Mouse (Mus musculus): ENCODE measurements around the gene Lypd6b. TPM values are rescaled to one million over a fixed set of nuclear protein-coding genes. Genes with fewer than 3 reads are reported as not detected.

Gene Lypd6b
- polyA plus RNA-seq, 1 experiment from 2014 or later: 2.0 TPM

DNA sequence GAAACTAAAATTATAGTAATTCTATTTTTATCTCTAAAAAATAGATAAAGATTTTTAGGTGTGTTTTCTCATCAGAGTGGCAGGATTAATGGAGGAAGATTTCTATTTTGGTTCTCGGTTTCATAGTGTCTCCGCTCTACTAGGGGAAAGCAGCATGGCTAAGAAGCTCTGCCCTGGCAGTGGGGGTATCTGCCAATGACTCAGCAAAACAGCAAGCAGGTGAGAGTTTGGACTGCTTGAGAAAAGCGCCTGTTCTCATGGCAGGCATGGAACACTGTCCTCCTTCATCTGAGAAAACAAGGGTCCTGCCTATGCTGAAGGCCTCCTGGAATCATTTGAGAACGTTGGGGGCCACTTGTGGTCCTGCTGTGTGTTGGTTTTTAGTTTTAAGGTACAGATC, 12.3 kb upstream of the Lypd6b start:
- H3K36me3 ChIP-seq: no peaks in the 10 kb centered on the region
- no peak for DNase-seq (ENCODE audit: low spot score)
- H3K27me3 ChIP-seq (ENCODE audit: insufficient read depth, poor library complexity, severe bottlenecking): no peaks in the 10 kb centered on the region
- 84% methylated on average over 4 of the region's 4 CpGs for WGBS
- H3K27ac ChIP-seq: no peak overlapping the region
- H3K4me3 ChIP-seq: no peak overlapping the region
- peaks cover 14% of the 10 kb centered on the region; the same call in 1 of the 2 replicates for H3K4me1 ChIP-seq
- H3K9me3 ChIP-seq: no peaks in the 10 kb centered on the region

DNA sequence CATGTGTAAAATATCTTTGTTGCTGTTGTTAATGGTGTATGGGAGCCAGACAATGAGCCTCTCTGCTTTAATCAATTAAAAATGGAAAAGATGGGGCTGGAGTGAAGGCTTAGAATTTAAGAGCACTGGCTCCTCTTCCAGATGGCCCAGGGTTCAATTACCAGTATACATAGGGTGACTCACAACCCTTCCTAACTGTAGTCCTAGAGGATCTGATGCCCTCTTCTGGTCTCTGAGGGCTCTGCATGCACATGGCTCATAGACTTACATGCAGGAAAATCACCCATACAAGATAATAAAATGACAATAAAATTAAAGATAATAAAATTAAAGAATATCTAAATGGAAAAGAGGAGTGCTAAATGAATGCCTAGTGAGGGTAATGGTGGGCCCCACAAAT, 11.8 kb upstream of the Lypd6b start:
- H3K27ac ChIP-seq: no peak overlapping the region
- H3K4me3 ChIP-seq: no peak overlapping the region
- no peaks in the 10 kb centered on the region for H3K36me3 ChIP-seq
- no peak for DNase-seq (ENCODE audit: low spot score)
- no peaks in the 10 kb centered on the region for H3K9me3 ChIP-seq
- no peaks in the 10 kb centered on the region for H3K27me3 ChIP-seq (ENCODE audit: insufficient read depth, poor library complexity, severe bottlenecking)
- peaks cover 9% of the 10 kb centered on the region; the same call in 1 of the 2 replicates for H3K4me1 ChIP-seq

DNA sequence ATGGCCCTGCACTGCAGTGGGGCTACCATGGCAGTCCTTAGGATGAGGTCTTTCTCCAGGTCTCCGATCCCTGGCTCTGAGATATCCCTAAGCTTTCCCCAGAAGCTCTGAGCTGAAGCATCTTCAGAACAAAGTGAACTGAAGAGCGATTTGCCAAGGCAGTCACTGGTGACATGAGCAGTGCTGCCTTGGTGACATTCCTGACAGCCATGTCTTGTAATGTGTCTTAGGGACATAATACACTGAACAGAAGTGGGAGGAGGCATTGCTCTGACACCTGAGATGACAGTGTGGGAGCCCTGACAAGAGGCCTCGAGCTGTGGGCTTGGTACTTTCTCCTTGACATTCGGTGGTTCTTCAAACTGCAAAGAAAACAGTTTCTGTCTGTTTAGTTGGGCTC, 11.1 kb upstream of the Lypd6b start:
- WGBS: 70% methylated on average over 4 of the region's 4 CpGs
- no peaks in the 10 kb centered on the region for H3K27me3 ChIP-seq (ENCODE audit: insufficient read depth, poor library complexity, severe bottlenecking)
- DNase-seq (ENCODE audit: low spot score): no peak
- no peaks in the 10 kb centered on the region for H3K9me3 ChIP-seq
- no peaks in the 10 kb centered on the region for H3K36me3 ChIP-seq
- no peak overlapping the region for H3K4me3 ChIP-seq
- H3K27ac ChIP-seq: no peak overlapping the region
- peaks cover 9% of the 10 kb centered on the region; the same call in 1 of the 2 replicates for H3K4me1 ChIP-seq

DNA sequence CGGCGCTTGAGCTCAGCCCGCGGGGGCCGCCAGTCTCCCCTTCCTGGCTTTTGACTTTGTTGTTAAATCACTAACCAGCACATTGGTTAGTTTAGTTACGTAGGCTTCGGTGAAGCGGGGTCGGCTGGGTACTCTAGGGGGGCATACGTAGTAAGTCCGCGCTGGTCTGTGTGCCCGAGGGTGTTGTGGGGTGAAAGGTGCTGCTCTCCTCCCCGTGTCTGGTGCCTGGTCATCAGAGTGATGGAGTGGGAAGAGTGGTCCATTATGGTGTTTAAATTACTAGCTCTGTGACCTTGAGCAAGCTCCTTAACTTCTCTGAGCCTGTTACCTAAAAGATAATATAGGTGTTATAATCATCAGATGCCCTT, 547 bp downstream of the Lypd6b start:
- H3K9me3 ChIP-seq: no peaks in the 10 kb centered on the region
- DNase-seq (ENCODE audit: low spot score): no peak
- H3K36me3 ChIP-seq: no peaks in the 10 kb centered on the region
- under 1% methylated on average over 14 of the region's 14 CpGs for WGBS
- peaks cover 56% of the 10 kb centered on the region for H3K27me3 ChIP-seq (ENCODE audit: insufficient read depth, poor library complexity, severe bottlenecking)
- H3K4me1 ChIP-seq: peaks cover 19% of the 10 kb centered on the region
- H3K27ac ChIP-seq: peak overlapping the region; percentile 83
- H3K4me3 ChIP-seq: peak overlapping the region; percentile 73

DNA sequence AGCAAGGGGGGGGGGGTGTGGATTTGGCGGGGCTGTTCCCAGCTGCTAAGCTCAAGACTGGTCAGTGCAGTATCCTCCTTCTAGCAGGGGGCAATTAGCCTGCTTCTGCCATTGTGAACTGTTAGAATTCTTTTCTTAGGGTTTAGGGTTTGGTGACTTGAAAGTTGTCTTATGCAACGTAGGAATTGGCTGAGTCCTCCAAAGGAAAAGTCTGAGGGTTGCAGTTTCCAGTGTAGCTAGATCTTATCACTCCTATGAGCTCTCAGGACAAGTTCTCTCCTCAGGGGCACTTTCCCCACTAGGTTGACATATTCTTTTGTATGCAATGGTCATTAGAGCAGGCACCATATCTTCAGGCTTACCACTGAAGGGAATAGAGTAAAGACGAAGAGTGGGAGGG, 1.2 kb downstream of the Lypd6b start:
- Histone ChIP-seq H3K4me3 (peak overlapping the region; percentile 73), H3K9me3 (no peaks in the 10 kb centered on the region), H3K36me3 (no peaks in the 10 kb centered on the region), H3K27me3 (ENCODE audit: insufficient read depth, poor library complexity, severe bottlenecking) (peaks cover 56% of the 10 kb centered on the region), H3K4me1 (peaks cover 19% of the 10 kb centered on the region), H3K27ac (no peak overlapping the region)
- no peak for DNase-seq (ENCODE audit: low spot score)
- WGBS: 13% methylated on average over 3 of the region's 3 CpGs

DNA sequence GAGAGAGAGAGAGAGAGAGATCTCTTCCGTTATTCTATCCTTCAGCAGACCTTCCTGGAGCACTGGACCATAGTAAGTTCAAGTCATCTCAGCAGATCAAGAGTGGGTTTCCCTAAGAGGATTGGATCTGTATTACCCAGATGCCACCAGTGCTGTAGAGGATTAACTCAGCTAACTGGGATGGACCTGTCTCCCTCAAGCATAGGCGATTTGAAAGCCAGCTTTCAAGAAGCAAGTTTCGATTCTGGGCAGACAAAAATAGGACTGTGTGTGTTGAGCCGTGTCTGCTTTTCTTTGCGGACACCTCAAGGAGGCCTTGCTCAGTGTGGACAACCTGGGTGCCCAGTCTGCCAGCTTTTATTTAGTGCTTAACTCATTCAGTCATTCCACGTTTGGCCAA, 1.6 kb downstream of the Lypd6b start:
- Histone ChIP-seq H3K4me1 (peaks cover 19% of the 10 kb centered on the region), H3K9me3 (no peaks in the 10 kb centered on the region), H3K4me3 (no peak overlapping the region), H3K36me3 (no peaks in the 10 kb centered on the region), H3K27me3 (ENCODE audit: insufficient read depth, poor library complexity, severe bottlenecking) (peaks cover 56% of the 10 kb centered on the region), H3K27ac (no peak overlapping the region)
- no peak for DNase-seq (ENCODE audit: low spot score)
- WGBS: 59% methylated on average over 6 of the region's 6 CpGs

DNA sequence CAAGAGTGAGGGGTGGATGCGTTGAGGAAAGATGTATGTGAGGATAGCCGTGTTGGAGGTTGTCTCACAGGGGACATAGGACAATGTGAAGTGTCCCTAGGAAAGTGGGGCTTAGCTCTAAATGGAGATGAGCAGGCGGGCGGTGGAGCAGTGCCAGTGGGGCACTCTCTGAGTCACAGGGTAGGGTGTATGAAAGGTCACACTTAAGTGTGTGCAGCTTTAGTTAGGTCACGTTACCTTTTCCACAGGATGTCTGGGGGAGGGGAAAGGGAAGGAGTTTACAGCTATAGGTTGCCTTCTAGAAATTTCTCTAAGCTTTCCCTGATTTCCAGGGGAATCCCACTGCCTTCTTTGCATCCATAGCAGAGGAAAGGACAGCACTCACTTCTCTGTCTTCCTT, 2.0 kb downstream of the Lypd6b start:
- Histone ChIP-seq H3K4me1 (peaks cover 20% of the 10 kb centered on the region), H3K4me3 (no peak overlapping the region), H3K27ac (no peak overlapping the region), H3K27me3 (ENCODE audit: insufficient read depth, poor library complexity, severe bottlenecking) (peaks cover 56% of the 10 kb centered on the region), H3K36me3 (no peaks in the 10 kb centered on the region), H3K9me3 (no peaks in the 10 kb centered on the region)
- 75% methylated on average over 5 of the region's 5 CpGs for WGBS
- DNase-seq (ENCODE audit: low spot score): no peak

DNA sequence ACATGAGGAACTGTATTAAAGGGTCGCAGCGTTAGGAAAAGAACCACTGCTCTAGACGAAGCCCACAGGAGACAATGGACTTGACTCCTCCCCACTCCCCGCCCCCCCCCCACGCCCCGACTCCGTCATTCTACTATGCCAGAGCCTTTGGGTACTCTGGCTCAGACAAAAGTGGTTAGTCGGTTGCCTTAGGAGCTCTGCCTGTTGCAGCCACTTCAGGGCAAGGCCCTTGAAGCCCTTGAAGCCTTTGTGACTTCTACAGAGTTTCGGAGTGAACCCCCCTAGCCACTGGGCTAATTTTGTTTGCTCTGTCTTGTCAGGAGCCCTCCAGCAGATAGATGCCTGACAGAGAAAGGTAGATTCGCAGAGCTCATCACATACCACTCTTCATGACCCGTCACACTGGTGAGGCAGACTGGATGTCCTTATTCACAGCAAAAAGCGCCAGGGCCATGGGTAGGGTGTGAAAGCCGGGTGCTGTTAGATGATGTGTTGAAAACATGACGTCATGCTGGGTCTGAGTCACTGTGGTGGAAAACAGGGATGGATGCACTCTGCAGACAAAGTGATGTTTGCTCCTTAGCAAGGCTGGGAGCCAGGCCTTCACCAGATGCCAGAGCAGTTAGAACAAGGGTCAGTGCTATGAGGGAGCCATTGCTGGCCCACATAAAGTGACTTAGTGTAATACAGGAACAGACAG, 10.1 kb downstream of the Lypd6b start:
- peak overlapping the region; percentile 59 for H3K27ac ChIP-seq
- H3K4me3 ChIP-seq: no peak overlapping the region
- DNase-seq (ENCODE audit: low spot score): peak; percentile 87
- no peaks in the 10 kb centered on the region for H3K36me3 ChIP-seq
- WGBS: 30% methylated on average over 14 of the region's 14 CpGs
- H3K27me3 ChIP-seq (ENCODE audit: insufficient read depth, poor library complexity, severe bottlenecking): no peaks in the 10 kb centered on the region
- H3K9me3 ChIP-seq: no peaks in the 10 kb centered on the region
- peaks cover 23% of the 10 kb centered on the region for H3K4me1 ChIP-seq

DNA sequence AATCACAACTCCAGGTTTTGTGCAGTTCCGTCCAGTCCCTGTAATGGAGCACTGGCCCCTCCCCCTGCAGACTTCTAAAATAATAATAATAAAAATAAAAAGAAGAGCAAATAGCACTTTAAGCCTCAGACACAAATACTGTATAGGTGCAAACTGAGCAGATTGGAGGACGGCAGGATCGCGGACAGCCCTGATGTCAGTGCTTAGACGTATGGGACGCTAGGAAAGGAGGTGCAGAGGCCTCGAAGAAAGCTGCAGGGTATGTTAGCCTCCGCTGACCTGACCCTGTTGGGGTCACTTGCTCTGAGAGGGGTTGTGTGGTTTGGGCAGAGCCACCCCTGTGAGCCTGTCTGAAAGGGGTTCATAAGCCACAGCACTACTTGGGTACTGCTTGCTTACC, 17.0 kb downstream of the Lypd6b start:
- no peak overlapping the region for H3K27ac ChIP-seq
- H3K4me1 ChIP-seq: peaks cover 20% of the 10 kb centered on the region
- H3K36me3 ChIP-seq: no peaks in the 10 kb centered on the region
- H3K4me3 ChIP-seq: no peak overlapping the region
- H3K27me3 ChIP-seq (ENCODE audit: insufficient read depth, poor library complexity, severe bottlenecking): no peaks in the 10 kb centered on the region
- WGBS: 72% methylated on average over 8 of the region's 8 CpGs
- H3K9me3 ChIP-seq: no peaks in the 10 kb centered on the region
- DNase-seq (ENCODE audit: low spot score): no peak

DNA sequence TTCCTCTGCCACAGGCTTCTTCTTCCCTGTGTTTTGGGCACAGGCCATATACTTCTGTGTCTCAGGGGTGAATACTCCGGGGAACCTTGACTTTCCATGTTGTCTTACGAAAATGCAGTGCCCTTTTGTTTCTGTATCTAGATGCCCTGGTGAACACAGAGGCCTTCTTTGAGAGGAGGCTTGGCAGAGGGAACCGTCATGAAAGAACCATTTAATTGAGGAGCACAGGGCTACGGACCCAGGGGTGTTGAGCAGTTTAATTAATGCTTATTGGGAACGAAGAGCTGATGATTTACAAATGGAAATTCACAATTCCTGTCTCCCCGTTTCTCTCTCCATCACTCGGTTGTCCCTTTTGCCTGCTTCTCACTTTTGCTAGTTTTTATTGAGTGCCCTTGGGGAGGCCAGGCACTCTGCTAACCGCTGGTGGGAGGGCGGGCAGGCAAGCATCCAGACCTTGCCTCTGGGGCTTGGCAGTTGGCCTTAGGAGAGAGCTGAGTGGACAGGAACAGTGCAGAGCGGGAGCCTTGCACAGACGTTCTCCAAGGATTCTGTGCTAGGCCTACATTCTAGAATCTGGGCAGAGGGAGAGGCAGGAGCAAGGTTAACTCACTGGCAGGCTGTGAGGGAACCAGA, 18.4 kb downstream of the Lypd6b start:
- H3K4me1 ChIP-seq: peaks cover 20% of the 10 kb centered on the region
- DNase-seq (ENCODE audit: low spot score): no peak
- H3K4me3 ChIP-seq: no peak overlapping the region
- H3K27ac ChIP-seq: no peak overlapping the region
- no peaks in the 10 kb centered on the region for H3K27me3 ChIP-seq (ENCODE audit: insufficient read depth, poor library complexity, severe bottlenecking)
- no peaks in the 10 kb centered on the region for H3K9me3 ChIP-seq
- 83% methylated on average over 11 of the region's 11 CpGs for WGBS
- no peaks in the 10 kb centered on the region for H3K36me3 ChIP-seq

DNA sequence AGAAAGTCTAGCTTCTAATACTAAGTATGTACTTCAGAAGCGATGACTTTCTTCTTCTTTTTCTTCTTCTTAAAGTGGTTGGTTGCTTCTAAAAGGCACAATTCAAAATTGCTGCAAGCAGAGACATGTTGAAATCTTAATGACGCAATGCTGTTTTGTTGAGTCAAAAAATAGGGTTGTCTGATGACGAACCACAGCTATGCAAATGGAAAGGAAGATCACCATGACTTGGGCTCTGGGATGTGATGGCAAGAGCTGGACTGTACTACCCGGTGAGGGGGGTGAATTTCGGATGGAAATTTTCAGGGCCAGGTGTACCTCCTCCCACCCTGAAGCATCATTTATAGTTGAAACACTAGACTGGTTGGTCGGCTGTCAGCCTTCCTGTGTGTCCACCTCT, 22.0 kb downstream of the Lypd6b start:
- no peak overlapping the region for H3K27ac ChIP-seq
- H3K36me3 ChIP-seq: no peaks in the 10 kb centered on the region
- H3K27me3 ChIP-seq (ENCODE audit: insufficient read depth, poor library complexity, severe bottlenecking): no peaks in the 10 kb centered on the region; the same call in 1 of the 2 replicates
- peaks cover 30% of the 10 kb centered on the region for H3K4me1 ChIP-seq
- no peaks in the 10 kb centered on the region for H3K9me3 ChIP-seq
- DNase-seq (ENCODE audit: low spot score): no peak
- 78% methylated on average over 6 of the region's 6 CpGs for WGBS
- no peak overlapping the region for H3K4me3 ChIP-seq

DNA sequence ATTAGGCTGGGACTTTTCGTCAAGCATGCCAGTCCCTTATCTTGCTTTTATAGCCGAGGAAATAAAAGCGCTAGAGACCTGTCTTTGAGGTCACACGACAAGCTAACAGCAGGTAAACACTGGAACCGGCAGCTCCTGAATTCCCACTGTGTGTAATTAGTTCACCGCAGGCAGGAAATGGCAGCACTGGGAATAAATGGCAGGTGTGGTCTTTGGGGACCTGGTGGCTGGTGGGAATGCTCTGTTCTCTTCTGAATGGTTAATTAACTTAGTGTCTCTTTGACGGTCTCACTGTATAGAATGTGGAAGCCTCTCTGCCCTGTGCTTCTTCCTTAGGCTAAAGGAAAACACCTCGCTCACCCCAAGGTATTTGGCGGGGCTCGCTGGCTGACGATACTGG, 23.9 kb downstream of the Lypd6b start:
- no peaks in the 10 kb centered on the region for H3K9me3 ChIP-seq
- no peaks in the 10 kb centered on the region; the same call in 1 of the 2 replicates for H3K27me3 ChIP-seq (ENCODE audit: insufficient read depth, poor library complexity, severe bottlenecking)
- H3K27ac ChIP-seq: no peak overlapping the region
- no peak overlapping the region for H3K4me3 ChIP-seq
- DNase-seq (ENCODE audit: low spot score): no peak
- WGBS: 18% methylated on average over 11 of the region's 11 CpGs
- H3K4me1 ChIP-seq: peaks cover 24% of the 10 kb centered on the region
- no peaks in the 10 kb centered on the region for H3K36me3 ChIP-seq

DNA sequence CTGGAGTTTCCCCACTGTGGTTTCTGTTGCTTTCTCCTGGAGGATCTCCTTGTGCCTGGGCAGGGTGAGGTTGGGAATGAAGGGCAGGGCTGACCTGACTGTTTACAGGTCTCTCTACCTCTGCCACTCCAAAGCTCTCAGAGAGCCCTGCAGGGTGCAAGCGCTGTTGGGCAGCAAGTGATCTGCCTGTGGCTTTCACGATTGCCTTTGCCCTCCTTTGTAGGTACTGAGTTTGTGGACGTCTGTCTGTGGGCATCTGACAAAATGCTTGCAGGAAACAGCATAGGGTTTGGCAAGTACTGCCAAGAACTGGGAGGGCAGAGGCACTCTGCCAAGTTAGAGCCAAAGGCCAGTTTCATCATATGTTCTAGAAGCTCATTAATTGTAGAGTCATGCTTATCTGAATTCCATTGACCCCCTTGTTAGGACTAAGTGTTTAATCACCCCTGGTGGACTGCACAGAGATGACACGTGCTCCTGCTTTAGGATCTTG, 24.4 kb downstream of the Lypd6b start:
- H3K4me3 ChIP-seq: no peak overlapping the region
- no peaks in the 10 kb centered on the region for H3K9me3 ChIP-seq
- peaks cover 19% of the 10 kb centered on the region; the same call in 1 of the 2 replicates for H3K4me1 ChIP-seq
- no peaks in the 10 kb centered on the region; the same call in 1 of the 2 replicates for H3K27me3 ChIP-seq (ENCODE audit: insufficient read depth, poor library complexity, severe bottlenecking)
- H3K27ac ChIP-seq: no peak overlapping the region
- no peaks in the 10 kb centered on the region for H3K36me3 ChIP-seq
- DNase-seq (ENCODE audit: low spot score): no peak
- 24% methylated on average over 4 of the region's 4 CpGs for WGBS
